Mouse (Mus musculus) NIH3T3 (cell line): ENCODE data around the gene Emilin3.
A peak's percentile ranks its signal among the peaks of the same experiment; 100 is the strongest.

Source experiments
- DNase-seq: peaks from one replicate; pipeline ENCODE4 v3.0.0-alpha.2; 2012; ENCODE audit warnings: low read depth

The Emilin3 gene

DNA sequence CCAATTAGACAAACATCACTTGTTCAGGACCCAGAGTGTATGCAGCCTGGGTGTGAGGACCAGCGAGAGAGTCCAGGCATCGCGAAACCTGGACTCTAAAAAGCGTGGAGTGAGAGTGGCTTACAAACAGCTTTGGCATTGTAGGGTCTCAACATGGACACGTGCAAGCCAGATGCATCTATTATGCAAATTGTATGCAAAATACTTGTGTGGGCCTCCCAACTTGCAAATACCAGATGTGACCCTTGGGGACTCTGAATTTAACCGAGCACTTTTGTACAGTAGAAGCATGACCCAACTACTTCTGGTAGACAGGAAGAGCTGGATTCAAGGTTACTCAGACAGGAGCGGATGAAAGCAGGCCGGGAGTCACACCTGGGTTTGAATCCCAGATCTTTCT lies 4.6 kb upstream of the Emilin3 start:
- DNase-seq, result no peak

DNA sequence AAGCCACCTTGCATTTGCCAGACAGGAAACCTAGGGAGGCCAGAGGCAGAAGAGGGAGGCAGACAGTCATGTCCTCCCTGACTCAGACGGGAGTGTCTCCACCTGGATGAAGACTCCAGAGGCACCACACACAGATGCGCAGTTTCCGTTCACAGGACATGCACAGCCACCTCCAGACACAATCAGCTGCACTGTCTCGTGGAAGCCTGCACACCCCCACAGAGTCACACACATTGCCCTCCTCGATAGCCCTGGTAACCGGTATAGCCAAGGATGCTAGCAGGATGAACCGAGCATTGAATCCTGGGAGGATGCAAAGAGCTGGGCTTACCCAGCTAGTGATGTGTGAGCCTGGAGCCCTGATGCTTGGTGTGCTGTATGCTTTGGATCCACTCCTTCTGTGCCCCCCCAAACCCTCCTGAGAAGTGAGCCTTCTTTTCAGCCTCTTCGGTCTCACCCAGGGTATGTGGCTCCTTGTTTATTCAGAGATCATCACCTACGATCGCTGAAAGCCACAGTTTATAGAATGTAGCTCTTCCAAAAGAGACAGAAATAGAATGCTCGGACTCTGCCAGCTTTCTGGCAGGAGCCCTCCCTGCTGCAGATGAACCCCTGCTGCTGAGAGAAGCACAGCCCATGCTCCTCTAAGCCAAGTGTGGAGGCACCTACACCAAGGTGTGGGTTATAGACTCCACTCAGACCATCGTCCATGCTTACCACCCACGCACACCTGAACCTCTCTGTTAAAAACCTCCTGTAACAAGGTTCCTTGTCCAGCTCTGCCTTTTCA lies 3.9 kb upstream of the Emilin3 start:
- no peak for DNase-seq

DNA sequence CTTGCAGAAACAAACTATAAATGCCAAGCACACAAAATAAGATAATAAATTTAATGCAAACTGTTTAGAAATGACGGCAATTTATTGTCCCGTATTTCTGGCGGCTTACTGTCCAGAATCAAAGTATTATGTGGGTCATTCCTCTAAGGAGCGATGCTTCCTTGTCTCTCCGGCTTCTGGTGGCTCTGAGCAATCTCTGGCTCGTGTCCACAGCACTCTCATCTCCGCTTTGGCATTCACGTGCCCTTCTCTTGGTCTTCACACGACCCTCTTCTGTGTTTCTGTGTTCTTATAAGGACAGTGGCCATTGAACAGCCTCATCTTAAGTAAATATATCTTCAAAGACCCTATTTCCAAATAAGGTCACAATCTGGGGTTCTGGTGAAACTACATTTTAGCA lies 2.5 kb upstream of the Emilin3 start:
- DNase-seq, result no peak

DNA sequence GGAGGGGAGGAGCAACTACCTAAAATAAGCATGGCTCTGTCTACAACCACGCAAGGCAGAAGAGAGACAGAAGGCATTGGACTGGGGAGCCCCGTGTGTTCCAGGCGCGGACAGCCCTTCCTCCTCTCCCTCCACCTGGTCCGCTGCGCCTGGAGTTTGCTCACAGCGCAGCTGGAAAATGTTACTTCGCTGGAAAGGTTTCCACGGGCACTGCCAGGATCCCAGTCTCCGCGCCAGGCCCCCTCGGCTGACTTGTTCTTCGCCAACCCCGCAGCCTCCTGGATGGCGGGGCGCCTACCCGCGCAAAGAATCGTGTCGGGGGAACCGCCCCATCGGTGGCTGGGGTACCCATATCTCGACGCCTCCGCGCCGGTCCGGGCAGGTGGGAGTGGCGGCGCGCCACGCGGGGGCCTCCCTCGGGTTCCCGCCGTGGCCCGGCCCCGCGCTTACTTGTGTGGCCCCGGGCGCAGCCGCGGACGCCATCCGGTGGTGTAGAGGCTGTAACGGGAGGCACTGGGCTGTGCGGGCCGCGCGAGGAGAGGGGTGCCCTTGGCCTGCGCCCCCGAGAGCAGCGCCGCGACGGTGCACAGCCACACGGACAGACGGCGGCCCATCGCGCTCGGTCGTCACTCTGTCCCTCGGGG lies 448 bp downstream of the Emilin3 start:
- no peak for DNase-seq

DNA sequence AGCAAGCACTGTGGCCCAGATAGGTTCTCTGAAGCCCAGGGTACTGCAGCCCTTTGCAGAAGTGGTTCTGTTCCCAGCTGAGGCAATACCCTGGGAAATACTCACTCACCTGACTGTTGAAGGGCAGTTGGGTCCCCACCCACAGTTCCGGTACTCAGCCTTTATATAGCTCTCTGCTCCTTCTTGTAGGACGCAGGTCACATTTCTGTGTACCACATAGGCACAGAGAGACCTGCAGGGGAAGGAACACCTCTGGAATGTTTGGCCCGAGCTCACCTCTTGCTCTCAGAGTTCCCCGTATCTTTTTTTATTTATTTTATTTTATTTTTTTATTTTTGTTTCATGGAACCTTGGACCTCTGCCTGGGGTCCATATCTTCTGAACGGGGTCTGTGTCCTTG lies 1.5 kb downstream of the Emilin3 start:
- no peak for DNase-seq

DNA sequence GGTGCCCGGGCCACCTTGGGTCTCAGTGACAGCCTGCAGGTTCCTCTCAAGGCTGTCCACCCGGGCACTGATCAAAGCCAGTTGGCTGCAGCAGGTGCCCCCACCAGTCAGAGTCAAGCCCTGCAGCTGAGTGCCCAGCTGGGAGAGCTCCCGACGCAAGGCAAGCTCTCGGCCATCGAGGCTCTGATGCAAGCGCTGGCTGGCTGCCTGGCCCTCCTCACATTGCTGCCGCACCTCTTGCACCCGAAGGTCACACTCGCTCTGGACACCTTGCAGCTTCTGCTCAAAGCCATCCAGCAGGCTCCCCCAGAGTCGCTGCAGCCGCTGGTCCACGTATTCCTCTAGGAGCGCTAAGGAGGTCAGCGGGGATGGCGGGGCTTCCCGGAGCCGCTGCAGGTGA lies 3.5 kb downstream of the Emilin3 start:
- no peak for DNase-seq

DNA sequence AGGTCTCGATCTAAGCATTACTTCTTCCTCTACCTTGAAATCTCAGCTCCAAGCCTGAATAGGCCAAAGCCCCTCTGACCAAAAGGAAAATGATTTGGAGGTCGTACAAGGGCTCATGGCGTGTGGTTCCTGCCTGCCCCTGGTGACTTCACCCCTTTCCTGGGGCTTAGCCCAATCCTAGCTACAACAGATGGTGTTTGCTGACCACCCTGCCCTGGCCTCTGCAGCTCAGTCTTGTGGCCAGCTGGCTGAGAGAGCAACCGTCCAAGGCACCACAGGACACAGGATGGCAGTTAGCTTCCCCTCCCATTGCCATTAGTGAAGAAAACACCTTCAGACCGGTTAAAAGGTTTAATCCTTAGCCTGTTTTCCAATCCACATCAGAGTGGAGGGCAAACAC lies 6.0 kb downstream of the Emilin3 start:
- no peak for DNase-seq

DNA sequence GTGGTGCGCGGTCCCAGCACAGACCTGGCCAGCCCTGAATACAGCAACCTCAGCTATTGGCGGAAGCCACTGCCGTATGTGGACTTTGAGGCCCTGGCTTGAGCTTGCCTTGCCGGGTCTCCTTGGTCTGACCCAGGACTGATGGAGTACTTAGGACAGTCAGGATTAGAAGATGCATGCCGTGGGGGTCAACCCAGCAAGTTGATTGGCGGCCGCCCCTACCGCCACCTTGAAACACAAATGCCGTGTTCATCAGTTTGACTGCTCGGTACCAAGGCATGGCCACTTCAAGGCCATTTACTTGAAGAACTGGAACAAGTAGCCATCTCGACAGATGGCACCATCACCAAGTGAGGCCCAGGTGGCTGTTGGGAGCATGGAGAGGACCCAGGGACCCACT lies 6.8 kb downstream of the Emilin3 start:
- no peak for DNase-seq

DNA sequence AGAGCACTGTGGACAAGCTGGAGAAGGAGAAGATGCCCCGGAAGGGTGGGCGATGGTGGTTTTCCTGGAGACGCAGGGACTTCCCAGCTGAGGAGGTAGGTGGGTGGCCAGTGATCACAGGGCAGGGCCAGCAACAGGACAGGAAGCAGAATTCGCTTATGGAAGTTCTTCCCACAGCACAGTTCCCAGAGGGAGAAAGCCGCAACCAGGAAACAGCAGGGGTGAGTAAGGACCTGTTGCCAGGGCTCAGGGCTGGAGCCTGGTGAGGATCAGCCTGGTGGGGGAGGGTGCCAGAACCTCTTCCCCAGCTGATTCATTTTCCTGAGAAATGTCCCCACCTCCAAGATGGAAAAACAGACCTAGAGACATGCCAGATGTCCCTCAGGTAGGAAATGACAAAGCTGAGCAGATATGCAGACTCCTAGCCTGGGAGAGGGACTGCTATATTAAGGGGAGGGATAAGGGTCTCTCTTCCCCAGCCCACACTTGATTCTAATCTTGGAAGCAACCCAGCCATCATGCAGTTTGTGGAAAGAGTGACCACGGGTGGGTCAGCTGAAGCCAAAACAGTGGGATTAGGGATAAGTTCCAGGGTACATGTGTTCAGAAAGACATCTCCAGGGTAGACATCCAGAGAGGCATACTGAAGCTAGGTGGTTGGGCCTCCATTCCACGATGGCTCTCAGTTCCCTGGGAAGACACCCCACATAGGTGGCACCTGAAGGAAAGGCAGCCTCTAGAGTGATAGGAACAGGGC lies 10.3 kb downstream of the Emilin3 start:
- no peak for DNase-seq

DNA sequence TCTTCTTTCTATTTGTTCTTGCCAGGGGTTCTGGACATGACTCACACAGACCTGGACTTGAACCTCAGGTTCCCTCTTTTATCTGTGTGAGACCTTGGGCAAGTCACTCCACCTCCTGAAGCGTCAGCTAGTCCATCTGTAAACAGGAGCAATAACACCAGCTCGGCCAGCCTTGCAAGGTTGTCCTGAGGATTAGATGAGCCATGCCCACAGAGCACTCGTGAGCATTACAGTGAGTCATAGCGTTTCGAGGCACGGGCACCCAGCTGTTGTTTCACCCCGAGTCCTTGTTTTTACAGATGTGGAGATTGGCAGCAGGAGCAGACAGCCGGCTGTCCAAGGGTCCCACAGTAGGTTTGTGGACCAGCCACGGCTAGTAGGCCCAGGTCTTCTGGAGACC lies 20.4 kb downstream of the Emilin3 start:
- DNase-seq, result no peak

DNA sequence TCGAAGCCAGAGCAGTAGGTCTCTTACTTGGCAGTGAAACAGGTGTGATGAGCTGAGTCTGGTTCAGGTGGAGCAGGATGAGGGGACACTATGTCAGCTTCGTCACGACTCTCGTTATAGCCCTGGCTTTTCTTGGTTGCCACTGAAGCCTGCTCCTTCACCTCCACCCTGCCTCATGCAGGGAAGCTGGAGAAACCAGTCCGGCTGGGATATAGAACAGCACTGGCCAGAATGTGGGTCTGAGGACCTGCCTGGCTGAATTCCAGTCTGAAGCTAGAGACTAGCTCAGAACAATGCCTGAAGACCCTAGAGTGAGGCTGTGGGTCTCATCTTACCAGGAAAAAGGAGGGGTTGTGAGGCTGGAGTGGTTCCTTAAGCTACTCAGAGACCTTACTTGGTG lies 21.1 kb downstream of the Emilin3 start:
- no peak for DNase-seq

DNA sequence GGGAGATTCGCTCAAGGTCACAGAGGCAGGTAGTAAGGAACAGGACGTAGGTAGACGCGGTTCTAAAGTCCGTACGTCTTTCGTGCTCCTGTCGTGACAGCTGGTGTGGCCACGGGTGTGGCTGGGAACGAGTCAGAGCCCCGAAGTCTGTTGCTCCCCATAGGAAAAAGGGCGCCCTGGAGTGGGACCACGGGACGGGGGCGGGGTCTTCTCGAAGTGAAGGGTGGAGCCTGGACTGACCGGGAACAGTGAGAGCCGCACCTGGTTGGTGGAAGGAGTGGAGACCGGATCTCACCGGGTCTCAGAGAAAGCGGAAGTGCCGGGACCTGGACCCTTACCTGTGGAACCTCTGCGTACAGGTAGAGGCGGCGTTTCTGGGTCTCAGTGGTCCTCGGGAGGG lies 24.3 kb downstream of the Emilin3 start:
- no peak for DNase-seq

DNA sequence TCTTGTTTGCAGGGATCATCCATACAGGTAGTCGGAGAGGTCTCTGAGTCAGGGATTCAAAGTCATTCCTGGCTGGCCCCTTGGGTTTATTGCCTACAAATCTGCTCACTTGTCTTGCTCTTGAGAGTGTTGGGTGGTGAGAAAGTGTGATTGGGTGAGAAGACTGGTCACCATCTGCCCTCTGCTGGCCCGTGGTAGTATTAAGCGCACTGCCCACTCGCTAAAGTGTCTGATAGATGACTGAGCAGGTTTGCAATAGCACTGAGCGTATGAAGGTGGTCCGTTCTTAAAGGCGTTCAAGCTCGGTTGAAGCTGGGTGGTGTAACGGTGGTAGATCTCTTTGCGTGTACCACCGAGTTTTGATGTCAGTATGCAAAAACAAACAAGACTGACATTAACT lies 24.8 kb downstream of the Emilin3 start:
- DNase-seq, result peak; percentile 86

DNA sequence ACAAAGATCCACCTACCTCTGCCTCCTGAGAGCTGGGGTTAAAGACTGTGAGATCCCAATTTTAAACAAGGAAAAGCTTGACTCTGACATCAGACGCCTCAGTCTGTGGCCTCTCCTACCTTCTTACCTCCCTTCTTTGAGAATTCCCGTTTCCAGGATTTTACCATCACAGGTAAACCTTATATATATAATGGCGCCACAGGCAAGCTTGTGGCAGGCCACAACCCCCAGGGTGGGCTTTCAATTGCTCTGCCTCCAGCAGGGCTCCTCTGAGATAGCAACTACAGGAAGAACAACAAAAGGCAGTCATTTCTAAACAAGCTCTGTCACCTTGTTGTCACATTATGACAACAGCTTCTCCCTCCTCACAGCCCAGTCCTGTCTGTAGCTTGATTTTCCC lies 25.9 kb downstream of the Emilin3 start:
- DNase-seq, result no peak

DNA sequence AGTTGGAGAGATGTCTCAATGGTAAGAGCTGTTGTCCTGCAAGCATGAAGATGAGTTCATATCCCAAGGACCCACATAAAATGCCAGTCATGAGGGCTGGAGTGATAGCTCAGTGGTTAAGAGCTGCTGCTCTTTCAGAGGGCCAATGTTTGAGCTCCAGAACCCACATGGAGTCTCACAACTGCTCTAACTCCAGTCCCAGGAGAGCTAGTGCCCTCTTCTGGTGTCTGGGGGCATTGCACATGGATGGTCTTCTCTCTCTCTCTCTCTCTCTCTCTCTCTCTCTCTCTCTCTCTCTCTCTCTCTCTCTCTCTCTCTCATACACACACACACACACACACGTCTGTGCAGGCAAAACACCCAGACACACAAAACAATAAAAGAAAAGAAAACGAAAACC lies 27.3 kb downstream of the Emilin3 start:
- DNase-seq, result peak; percentile 76

DNA sequence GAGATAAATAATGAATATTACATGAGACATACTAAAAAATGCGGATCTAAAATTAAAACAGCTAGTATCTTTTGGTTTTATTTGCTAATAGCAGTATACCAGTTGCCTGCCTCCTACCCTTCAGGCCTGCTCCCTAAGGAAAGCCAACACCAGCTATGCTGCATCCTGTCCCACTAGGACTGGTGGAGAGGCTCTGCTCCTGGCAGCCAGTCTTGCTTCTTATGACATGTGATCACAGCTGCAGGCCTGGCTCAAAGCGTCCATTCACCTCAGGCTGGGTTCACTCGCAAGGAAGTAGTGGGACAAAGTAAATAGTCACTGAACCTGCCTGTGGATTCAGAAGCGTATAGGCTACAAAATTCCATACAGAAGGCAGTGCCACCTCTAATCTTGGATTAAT lies 28.2 kb downstream of the Emilin3 start:
- DNase-seq, result no peak

DNA sequence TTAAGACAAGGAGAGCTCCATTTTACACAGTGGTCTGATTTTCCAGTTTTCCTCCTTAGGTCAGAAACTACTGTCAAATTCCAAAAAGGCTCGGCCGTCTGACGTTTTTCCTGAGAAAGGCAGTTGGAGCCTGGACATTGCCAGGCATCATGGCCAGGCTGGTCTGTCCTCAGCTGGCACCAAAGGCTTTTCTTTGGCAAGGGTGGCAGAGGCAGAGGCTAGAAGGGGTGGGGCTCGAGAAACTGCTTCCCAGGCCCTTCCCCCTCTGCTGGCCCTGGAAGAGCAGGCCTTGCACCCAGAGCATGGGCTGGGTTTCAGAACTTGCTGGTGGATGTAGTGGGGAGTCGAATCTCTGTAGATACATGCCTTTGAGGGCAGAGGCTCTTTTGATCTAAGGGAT lies 29.7 kb downstream of the Emilin3 start:
- DNase-seq, result no peak

DNA sequence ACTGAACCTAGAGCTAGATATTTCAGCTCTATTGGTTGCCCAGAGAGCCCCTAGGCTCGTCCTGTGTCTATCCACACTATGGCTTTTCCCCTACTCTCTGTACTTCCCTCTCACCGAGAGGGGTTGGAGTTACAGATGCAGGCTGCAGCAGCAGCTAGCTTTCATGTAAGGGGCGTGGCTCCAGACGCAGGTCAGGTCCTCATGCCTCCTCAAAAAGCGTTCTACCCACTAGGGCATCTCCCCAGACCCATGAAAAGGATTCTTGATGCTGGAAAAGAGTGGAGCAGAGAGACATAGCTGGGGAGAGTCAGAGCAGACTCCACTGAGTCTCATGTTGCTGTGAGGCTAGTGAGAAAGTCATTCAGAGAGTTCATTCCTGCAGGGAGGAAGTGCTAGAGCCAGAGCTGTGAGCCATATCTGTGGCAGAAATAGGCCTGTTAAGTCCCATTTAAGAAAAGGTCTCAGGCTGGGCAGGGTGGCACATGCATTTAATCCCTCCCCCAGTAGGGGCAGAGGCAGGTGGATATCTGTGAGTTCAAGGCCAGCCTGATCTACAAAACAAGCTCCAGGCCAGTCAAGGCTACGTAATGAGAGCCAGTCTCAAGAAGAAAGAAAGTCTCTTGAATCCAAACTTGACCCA lies 30.5 kb downstream of the Emilin3 start:
- no peak for DNase-seq

DNA sequence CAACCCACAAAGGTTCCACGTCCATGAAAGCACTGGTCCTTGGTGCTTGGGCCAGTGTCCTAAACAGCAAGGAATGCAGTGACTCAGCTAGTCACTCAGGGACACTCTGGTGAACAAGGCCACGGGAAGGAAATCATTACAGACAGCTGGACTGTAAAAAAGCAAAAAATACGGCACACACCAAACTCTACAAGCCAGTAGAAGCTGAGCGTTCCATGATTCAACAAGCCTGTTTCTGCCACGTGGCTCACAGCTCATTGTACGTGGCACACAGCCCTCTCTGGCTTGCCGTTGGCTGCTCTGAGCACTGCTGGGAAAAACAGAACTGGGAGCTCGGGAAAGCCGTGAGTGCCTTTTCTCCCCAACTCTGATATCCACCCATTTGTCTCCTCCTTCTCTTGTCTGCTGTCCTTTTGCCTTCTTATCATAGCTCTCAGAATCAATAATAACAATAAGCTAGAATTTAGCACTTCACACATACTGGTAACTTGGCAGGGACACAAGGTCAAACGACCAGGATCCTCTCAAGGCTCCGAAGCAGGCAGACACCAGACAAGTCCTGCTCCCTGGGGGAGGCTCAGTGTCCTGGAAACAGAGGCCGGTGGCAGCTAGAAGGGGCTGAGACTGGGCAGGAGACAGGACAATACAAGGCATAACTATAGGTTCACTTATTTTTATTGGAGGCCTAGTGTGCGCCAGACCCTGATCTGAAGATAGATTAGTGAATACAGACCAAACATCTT lies 31.5 kb downstream of the Emilin3 start, which contains the start of gene Lpin3:
Gene Lpin3, plus strand, starts transcription at position 218 of the 743 bp plus-strand sequence.
- DNase-seq, result peak; percentile 81

DNA sequence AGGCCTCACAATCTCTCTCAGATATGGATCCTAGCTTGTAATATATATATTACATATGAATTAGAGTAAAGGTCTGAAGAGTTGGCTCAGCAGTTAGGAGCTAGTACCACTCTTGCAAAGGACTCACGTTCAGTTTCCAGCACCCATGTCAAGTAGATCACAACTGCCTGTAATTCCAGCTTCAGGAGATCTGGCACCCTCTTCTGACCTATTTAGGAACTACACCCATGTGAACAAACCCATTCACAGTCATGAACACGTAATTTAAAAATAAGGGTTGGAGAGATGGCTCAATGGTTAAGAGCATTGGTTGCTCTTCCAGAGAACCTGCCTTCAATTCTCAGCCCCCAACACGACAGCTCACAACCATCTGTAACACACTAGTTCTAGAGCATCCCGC lies 36.0 kb downstream of the Emilin3 start:
- DNase-seq, result peak; percentile 42

DNA sequence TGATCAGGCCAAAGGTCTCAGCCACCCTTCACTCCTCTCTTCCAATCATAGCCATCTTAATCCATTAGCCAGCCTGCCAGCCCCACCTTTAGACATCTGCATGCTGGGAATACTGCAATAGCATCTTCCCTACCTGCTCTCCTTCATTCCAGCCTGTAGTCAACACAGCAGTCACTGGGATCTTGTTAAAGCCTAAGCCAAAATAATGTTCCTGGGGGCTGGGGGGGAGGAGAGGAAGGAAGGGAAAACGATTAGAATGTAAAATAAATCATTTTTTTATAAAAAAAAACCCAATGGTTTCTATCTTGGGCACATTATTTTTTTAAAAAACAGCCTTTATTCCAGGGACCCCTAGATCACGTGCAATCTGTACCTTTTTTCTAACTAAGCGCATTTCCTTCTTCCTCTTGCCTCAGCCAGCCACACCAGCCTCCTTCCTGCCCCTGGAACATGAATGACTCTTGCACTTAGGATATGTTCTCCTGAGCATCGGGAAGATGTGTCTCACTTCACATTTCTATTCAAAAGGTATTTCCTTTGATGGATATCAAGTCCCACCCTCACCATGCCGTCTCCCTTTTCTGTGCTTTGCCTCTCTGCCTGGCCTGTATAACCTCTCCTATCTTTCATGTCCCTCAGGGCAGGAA lies 37.8 kb downstream of the Emilin3 start:
- DNase-seq, result no peak
